Mouse (Mus musculus) brain, embryonic 14.5 days (tissue): ENCODE data around the gene Sdk1.

Experiments
- CTCF ChIP-seq: fragments of 200-500 bp; IDR thresholded peaks from 2 replicates; pipeline ENCODE4 v1.5.1; 2012; ENCODE audit warnings: inconsistent platforms, mild to moderate bottlenecking, moderate library complexity, borderline replicate concordance; ENCODE audit not compliant: insufficient read depth, insufficient read length; ENCODE audit errors: extremely low read depth
- POLR2A ChIP-seq: fragments of 200-500 bp; IDR thresholded peaks from 2 replicates; pipeline ENCODE4 v1.6.1; 2012; ENCODE audit warnings: mild to moderate bottlenecking, inconsistent platforms, borderline replicate concordance; ENCODE audit not compliant: poor library complexity, insufficient read depth, insufficient read length, severe bottlenecking; ENCODE audit errors: extremely low read depth

DNA sequence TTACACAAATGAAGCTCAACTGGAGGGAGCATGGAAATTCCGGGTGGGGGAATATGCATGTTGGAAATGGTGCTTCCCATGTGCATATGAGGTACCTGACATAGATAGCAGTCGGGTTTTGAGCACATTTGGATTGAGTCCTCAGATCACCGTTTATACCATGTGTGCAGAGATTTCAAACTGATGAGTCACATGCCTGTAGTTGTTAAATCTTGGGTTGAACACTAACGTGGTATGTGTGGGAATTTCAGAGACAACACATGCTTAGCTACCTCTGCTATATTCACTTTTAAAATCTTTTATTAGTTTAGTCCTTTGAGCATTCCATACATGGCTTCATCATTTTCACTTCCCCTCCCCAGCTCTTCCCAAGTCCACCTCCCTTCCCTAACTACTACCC lies 71.0 kb downstream of the Sdk1 start:
- TF ChIP-seq CTCF, result no peak
- no peak for TF ChIP-seq POLR2A
